Mouse (Mus musculus) forelimb bud, embryonic 11.5 days (tissue): ENCODE results near the gene C1qtnf1.
A peak's percentile ranks its signal among the peaks of the same experiment; 100 is the strongest.
"Not testable (repeated sequence)": the region's sequence is repeated elsewhere in the genome, so short reads cannot be mapped to it uniquely, and the experiment has no call there.

ENCODE experiments used
- DNase-seq: peaks from one replicate; pipeline ENCODE4 v3.0.0-alpha.2; 2012; ENCODE audit warnings: low read depth, low spot score

Gene C1qtnf1

GRCm38 (mm10) chr11:118427986-118428385 lies at the start of gene C1qtnf1:
C1qtnf1 (plus strand) TSS chr11:118428203.
- DNase-seq = peak; percentile 39

GRCm38 (mm10) chr11:118378656-118379055 lies 49.3 kb upstream of the C1qtnf1 start:
- DNase-seq = no peak

GRCm38 (mm10) chr11:118379251-118380009 lies 48.6 kb upstream of the C1qtnf1 start:
- DNase-seq = peak; percentile 72

- not testable (repeated sequence) for DNase-seq
Measured at GRCm38 (mm10) chr11:118387816-118388215, 40.2 kb upstream of the C1qtnf1 start.

- DNase-seq = no peak
Measured at GRCm38 (mm10) chr11:118393991-118394390, 34.0 kb upstream of the C1qtnf1 start.

DNA sequence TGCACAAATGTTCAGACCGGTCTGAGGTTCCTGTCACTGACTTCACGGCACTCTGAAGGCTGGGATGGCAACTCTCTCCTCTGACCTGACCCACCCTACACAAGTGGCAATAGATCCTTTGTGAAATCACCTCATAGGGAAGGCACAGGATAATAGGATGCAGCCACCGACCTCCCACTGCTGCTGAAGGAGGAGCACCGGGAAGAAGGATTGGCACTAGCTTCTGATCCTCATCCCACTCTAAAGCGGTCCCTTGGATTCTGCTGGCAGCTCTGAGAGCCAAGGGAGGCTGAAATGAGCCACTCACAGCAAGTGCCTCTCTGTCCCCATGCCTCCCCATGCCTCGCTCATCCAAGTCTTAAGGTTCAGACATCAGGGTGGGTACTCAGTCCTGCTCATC lies 33.5 kb upstream of the C1qtnf1 start:
- no peak for DNase-seq

- DNase-seq = no peak
Measured at GRCm38 (mm10) chr11:118397806-118398530, 30.0 kb upstream of the C1qtnf1 start.

- no peak for DNase-seq
Measured at GRCm38 (mm10) chr11:118399891-118400565, 28.0 kb upstream of the C1qtnf1 start.

- DNase-seq = no peak
Measured at GRCm38 (mm10) chr11:118400566-118400936, 27.5 kb upstream of the C1qtnf1 start.

DNA sequence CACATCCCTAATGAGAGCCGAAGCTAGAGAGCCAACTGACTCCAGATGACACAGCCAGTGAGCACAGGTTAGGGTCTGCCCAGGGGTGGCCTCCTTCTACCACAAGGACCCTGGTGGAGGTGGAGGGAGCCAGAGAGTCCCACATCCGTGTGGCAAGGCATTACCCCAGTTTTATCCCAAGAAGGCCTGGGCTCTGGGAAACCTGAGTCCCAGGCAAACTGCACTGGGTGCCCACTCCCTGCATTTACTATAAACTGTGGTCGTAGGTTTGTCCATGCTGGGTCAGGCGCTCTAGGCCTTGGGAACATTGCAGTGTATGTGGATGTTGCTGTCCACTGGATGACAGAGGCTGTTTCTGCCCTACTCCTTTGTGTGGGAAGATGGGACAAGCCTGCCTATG lies 26.8 kb upstream of the C1qtnf1 start:
- no peak for DNase-seq

DNA sequence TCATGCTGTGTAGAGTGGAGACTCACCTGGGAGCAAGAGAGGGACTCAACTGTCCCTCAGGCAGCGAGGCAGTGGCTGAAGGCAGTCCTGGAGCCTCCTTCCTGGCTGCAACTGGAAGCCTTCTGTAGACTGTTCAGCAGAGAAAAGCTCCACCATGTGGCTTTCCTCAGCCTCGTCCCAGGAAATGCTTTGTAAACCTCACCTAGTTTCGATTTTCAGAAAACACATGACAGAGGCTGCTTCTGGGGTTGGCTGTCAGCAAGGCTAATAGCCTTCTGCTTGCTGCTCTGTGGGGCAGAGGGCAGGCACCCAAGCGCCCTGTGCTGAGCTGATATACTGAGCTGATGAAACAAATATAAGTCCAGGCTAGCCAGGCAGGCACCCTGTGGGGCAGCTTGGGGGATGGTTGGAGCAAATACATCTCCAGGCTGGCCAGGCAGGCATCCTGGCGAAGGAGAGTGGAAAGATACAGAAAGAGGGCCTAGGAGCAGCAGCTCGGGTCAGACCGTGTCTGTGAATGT lies 26.2 kb upstream of the C1qtnf1 start, which contains the start of gene Lgals3bp:
Gene Lgals3bp, minus strand, starts transcription at position 333 of the 521 bp plus-strand sequence.
- DNase-seq = peak; percentile 46

GRCm38 (mm10) chr11:118403183-118403582 lies 24.8 kb upstream of the C1qtnf1 start:
- DNase-seq = no peak

DNA sequence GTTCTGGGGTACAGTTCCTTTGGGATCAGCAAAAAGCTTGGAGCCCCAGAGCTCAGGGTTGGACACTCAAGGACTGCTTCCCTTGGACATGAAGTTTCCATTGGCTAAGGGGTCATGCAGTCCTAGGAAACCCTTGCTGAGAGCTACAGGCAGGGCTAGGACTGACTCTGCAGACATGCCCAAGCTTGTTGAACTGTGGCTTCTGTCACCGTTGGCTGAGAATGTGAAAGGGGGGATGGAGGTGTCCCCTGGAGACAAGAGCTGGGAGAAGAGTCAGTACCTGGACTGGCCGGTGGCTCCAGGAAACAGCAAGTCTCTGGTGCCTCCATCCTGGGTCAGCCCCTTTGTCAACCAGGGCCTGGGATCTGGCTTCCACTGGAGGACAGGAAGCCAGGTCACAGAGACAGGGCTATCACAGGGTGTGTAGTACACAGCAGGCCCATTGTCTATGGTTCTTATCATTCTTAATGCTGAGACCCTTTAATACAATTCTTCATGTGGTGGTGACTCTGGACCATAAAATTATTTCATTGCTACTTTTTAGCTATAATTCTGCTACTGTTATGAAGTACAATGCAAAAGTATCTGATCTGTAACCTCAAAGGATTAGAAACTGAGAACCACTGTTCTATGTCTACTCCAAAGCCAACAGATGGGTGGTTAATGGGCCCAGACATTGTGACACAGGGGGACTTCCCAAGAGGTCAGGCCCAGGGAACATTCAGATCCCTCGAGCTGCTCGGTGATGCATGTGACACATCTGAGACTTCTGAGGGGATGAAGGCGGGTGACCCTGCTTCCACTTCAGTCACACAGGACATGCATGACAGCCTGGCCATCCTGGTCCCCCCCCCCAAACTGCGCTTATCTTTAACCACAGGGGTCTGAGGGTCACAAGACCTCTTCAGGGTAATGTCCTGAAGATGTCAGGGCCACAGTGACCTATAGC lies 23.8 kb upstream of the C1qtnf1 start:
- no peak for DNase-seq

GRCm38 (mm10) chr11:118405311-118405710 lies 22.7 kb upstream of the C1qtnf1 start:
- DNase-seq = no peak

GRCm38 (mm10) chr11:118406521-118406920 lies 21.5 kb upstream of the C1qtnf1 start:
- no peak for DNase-seq

DNA sequence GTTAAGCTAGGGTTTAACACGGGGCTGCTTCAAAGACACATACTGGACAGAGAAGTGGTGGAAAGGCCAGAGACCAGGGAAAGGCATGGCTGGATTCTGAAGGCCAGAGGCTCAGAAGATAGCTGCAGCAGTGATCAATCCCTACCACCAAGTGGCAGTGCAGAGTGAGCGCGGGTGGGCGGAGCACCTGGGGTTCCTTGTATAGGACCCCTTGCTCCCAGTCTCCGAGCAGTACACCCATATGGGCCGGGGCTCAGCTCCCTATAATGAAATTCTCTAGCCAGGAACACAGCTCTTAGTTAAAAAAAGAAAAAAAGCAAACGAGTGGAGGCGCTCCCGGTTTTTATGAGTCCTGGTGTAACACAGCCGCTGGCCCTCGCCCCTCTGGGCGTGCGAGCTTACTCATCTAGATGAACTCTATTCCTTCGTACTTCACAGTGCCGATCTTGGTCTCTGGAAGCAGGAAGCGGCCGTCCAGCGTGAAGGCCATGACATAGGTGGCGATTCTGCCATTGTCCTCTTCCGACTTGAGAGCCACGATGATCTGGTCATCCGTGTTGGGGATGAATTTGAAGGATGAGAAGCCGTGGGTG lies 20.6 kb upstream of the C1qtnf1 start:
- DNase-seq = no peak

DNA sequence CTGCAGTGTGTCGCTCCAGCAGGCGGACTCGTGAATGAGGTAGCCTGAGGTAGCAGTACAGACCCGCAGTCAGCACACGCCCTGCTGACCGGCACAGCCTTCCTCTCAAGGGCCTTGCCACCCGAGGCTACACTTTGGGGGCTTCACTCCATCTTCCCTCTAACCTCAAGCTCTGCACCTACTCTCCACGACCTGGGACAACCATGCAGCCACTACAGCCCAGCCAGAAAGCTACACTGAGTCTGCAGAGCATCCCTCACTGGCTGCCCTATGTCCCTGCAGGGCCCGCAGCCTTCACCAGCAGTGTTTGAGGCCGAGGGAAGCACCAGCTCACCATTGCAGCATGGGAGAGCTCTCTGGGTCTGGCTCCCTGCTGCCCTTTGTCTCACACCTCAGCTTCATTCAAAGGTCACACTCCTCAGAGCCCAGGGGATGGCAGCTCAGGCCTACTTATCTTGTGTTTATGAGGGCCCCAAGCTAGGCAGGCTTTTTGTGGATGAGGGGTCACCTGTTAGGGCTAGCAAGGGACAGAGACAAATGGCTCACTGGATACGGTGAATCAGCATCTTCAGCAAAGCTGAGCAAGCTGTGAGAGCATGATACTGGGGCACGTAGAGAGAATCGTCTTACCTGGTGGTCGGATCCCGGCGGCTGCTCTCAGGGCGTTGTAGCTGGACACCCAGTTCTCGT lies 19.8 kb upstream of the C1qtnf1 start:
- DNase-seq = no peak

DNA sequence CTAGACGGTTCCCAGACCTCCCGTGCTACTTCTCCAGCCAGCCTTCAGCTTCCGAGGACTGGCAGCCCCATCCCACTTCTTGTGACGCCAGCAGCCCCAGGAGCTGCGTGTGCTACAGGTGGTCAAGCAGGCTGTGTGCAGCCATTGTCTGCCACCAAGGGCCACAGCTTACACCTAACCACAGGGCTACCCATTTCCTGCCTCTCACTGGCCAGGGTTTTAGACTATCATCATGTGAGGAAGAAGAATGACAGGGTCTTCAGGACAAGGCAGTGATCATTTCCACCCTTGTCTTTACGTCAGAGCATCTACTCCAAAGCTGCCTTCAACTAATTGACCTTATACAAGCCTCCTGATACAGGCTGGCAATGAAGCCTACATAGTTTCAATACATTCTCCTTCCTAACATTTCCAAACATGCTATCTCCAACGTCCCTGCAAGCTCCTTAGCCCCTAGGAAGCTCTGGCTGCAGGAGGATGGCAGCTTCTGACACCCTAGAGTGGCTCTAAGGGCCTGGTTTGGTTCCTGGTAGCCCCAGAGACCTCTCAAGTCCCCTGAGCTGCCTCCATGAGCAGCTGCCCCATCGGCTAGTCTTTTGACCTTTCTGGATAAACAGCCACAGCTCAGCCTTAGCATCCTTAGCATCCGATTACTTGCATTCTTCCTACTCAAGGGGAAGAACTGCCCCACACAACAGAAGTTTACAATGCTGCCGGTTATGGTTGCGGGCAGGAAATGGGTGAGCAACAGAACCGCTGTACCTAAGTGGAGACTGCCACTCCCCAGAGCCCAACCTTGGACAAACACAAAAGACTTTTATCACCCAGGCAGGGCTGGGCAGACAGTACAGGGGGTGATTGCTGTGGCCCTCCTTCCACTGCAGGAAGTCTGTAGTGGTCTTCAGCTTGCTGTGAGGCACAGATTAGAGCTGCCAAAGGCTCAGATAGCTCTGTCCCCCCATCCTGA lies 18.6 kb upstream of the C1qtnf1 start:
- no peak for DNase-seq

DNA sequence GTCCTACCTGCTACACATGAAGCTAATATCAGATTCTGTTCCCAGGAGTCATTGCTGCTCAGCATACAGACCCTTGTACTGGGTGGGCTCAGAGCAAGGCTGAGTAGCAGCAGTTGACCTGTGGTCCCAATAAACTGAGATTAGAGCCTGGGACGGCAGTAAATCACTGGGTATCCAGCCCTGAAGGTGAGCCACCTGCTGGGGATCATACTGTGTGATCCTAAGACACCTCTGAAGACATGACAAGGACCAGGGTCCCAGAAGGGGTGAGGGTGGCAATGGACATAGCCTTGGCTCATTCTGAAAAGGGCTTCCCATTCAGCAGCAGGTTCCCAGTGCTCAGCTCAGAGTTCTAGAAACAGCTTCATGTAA lies 17.9 kb upstream of the C1qtnf1 start:
- no peak for DNase-seq
